Mouse (Mus musculus): ENCODE measurements around the gene Gm10272.

DNA sequence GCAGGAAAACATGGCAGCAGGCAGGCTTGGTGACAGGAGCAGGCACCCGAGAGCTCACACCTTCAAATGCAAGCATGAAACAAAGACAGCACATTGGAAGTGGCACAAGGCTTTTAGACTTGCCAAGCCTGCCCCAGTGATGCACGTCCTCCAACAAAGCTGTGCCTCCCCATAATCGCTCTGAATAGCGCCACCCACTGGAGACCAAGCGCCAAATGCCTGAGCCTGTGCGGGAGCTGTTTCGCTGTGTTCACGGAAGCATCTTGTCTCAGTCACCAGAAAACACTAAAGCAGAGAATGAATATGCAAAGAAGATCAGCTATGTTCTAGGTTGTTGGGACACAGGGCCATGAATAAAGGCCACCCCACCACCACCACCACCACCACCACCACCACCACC is 18.4 kb downstream of the Gm10272 start:
- TF ChIP-seq CTCF (IDR thresholded peaks at IDR 0.05; ENCODE audit: borderline replicate concordance, insufficient read depth, low read length), result no peak
- no peak for TF ChIP-seq POLR2A (IDR thresholded peaks at IDR 0.05; ENCODE audit: low read depth, low read length)
